29 mouse cellular contexts compared by ENCODE assay signal in the genomic region with DNA sequence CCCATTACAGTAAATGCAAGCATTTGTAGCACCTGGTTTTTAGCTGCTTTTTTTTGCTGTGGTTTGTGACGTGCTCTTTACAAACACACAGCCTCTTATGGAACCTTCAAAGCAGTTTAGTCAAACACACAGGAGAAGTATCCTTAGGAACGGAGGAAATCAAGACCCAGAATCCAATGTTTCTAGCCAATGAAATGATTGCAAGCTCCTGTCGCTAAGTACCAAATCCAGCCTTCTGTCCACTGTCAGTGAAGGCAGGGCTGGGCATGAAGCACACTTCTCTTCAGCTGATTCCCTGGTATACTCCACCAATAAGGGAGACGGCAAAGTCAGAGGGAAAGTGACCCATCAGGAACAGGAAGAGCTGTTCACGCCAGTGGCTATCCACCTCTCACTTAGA. TPM values are rescaled to one million over a fixed set of nuclear protein-coding genes. Genes with fewer than 3 reads are reported as not detected.
"Had no signal": no experiment of that assay in that cellular context is flagged by ENCODE, and none has a peak within 500 bp of the region (broad histone marks: within the 10 kb centered on the region; RNA-seq: fewer than 3 reads in every experiment).

No protein-coding gene starts in this region.

- H3K4me3 ChIP-seq: layer of hippocampus, adult 2 months; midbrain, embryonic 12.5 days; midbrain, embryonic 15.5 days; neural tube, embryonic 12.5 days; neural tube, embryonic 15.5 days; stomach, embryonic 15.5 days had no signal

- H3K4me1 ChIP-seq: midbrain, embryonic 12.5 days; midbrain, embryonic 15.5 days; neural tube, embryonic 12.5 days; neural tube, embryonic 15.5 days; stomach, embryonic 15.5 days had no signal

- DNase-seq: kidney, adult 18-20 months; kidney, adult 9 months; kidney, postnatal 14 days; lung, embryonic 14.5 days; retina, postnatal 1 day; right cerebral cortex, postnatal 25 days; spleen, adult 18-20 months; thymus, postnatal 25 days had no signal

RNA-seq across cellular contexts. Expression of a gene that starts 12.8 kb away (rescaled TPM):
- total RNA-seq: hindbrain, postnatal 0 days; layer of hippocampus, adult 2 months; layer of hippocampus, postnatal 14 days; left cerebral cortex, adult 18-20 months; left cerebral cortex, postnatal 36 days; liver, adult 2 months; megakaryocyte, adult 5-6 weeks had no signal
- polyA plus RNA-seq: hindbrain, postnatal 0 days; inflammation-experienced regulatory T-cells, adult 6 months; intestine, embryonic 16.5 days; kidney, embryonic 16.5 days; large intestine, adult 2 months; limb, embryonic 11.5 days; limb, embryonic 14.5 days; liver, adult 2 months; liver, embryonic 14.5 days; lung, embryonic 14.5 days; macrophage; midbrain, embryonic 12.5 days; midbrain, embryonic 15.5 days; neural tube, embryonic 12.5 days; neural tube, embryonic 15.5 days; stomach, embryonic 15.5 days; thymus, postnatal 0 days had no signal

RNA-seq across cellular contexts. Expression of a gene that starts 14.8 kb away (rescaled TPM):
- total RNA-seq: liver, adult 2 months had no signal
- polyA plus RNA-seq: hindbrain, postnatal 0 days; inflammation-experienced regulatory T-cells, adult 6 months; intestine, embryonic 16.5 days; kidney, embryonic 16.5 days; large intestine, adult 2 months; limb, embryonic 11.5 days; liver, adult 2 months; liver, embryonic 14.5 days; lung, embryonic 14.5 days; macrophage; midbrain, embryonic 12.5 days; midbrain, embryonic 15.5 days; neural tube, embryonic 12.5 days; neural tube, embryonic 15.5 days; stomach, embryonic 15.5 days; thymus, postnatal 0 days had no signal

RNA-seq across cellular contexts. Expression of a gene that starts 16.2 kb away (rescaled TPM):
- total RNA-seq: hindbrain, postnatal 0 days; layer of hippocampus, adult 2 months; layer of hippocampus, postnatal 14 days; left cerebral cortex, adult 18-20 months; left cerebral cortex, postnatal 36 days; liver, adult 2 months; megakaryocyte, adult 5-6 weeks had no signal
- polyA plus RNA-seq: hindbrain, postnatal 0 days; inflammation-experienced regulatory T-cells, adult 6 months; intestine, embryonic 16.5 days; kidney, embryonic 16.5 days; large intestine, adult 2 months; limb, embryonic 11.5 days; limb, embryonic 14.5 days; liver, adult 2 months; liver, embryonic 14.5 days; lung, embryonic 14.5 days; macrophage; midbrain, embryonic 12.5 days; midbrain, embryonic 15.5 days; neural tube, embryonic 12.5 days; neural tube, embryonic 15.5 days; stomach, embryonic 15.5 days; thymus, postnatal 0 days had no signal
